Mouse (Mus musculus) lung, adult 2 months (tissue): ENCODE data around the gene Cpne5.

Experiments used
- CTCF ChIP-seq: fragments of 200-500 bp; IDR thresholded peaks from 2 replicates; pipeline ENCODE4 v1.5.1; 2011; ENCODE audit warnings: mild to moderate bottlenecking, low read length, control low read depth; ENCODE audit not compliant: insufficient read depth
- POLR2A ChIP-seq: fragments of 200-500 bp; IDR thresholded peaks from 2 replicates; pipeline ENCODE4 v1.6.1; 2011; ENCODE audit warnings: low read depth, mild to moderate bottlenecking, control low read depth, low read length, borderline replicate concordance; ENCODE audit errors: extremely low read depth

- TF ChIP-seq POLR2A (no peak), CTCF (no peak)
Observed at GRCm38 (mm10) chr17:29273156-29273555, 35.2 kb upstream of the Cpne5 start.
